Mouse (Mus musculus) G1E (cell line): ENCODE results near the gene Pgc. TPM values are rescaled to one million over a fixed set of nuclear protein-coding genes. Genes with fewer than 3 reads are reported as not detected.

Source experiments
- ATAC-seq: 2 replicates; pipeline ENCODE4 v1.8.0; 2016; ENCODE audit warnings: mild to moderate bottlenecking; ENCODE audit not compliant: insufficient number of reproducible peaks, poor library complexity, low FRiP score, severe bottlenecking; ENCODE audit errors: extremely low read depth
- DNase-seq: peaks from one replicate; pipeline ENCODE4 v3.0.0; 2012; ENCODE audit warnings: low spot score
- H3K27me3 ChIP-seq: 2 replicates; pipeline ENCODE4 v1.6.1; 2012; ENCODE audit warnings: mild to moderate bottlenecking, low read length, inconsistent platforms; ENCODE audit not compliant: insufficient read depth
- H3K36me3 ChIP-seq: replicated peaks from 2 replicates; pipeline ENCODE3; 2012; ENCODE audit warnings: mild to moderate bottlenecking, inconsistent platforms
- H3K4me1 ChIP-seq: 2 replicates; pipeline ENCODE4 v1.6.1; 2012; ENCODE audit warnings: low read depth, low read length, inconsistent platforms, mixed read lengths; ENCODE audit not compliant: insufficient read depth
- H3K4me3 ChIP-seq: 2 replicates; pipeline ENCODE4 v1.5.1; 2012; ENCODE audit warnings: low read depth, mild to moderate bottlenecking, inconsistent platforms, low read length, moderate library complexity, mixed read lengths
- H3K9me3 ChIP-seq: replicated peaks from 2 replicates; pipeline ENCODE4 v1.6.1; 2012; ENCODE audit warnings: inconsistent platforms
- CTCF ChIP-seq: IDR thresholded peaks from 2 replicates; pipeline ENCODE4 v1.5.1; 2012; ENCODE audit warnings: low read depth, low read length, inconsistent platforms, mixed read lengths
- GATA1 ChIP-seq: IDR thresholded peaks from 2 replicates; pipeline ENCODE4 v1.6.1; 2012; ENCODE audit warnings: borderline replicate concordance, low read length, inconsistent platforms, mixed read lengths
- GATA2 ChIP-seq: IDR thresholded peaks from 2 replicates; pipeline ENCODE4 v1.6.1; 2012; ENCODE audit warnings: low read depth, low read length, inconsistent platforms, borderline replicate concordance
- POLR2AphosphoS5 ChIP-seq: IDR thresholded peaks from 2 replicates; pipeline ENCODE4 v1.6.1; 2012; ENCODE audit warnings: low read depth, low read length, inconsistent platforms; ENCODE audit not compliant: insufficient replicate concordance
- TAL1 ChIP-seq: conservative IDR thresholded peaks from 2 replicates; pipeline ENCODE4 v1.6.1; 2012; ENCODE audit warnings: low read depth, low read length, inconsistent platforms, mixed read lengths
- polyA plus RNA-seq: library from polyadenylated mRNA; stranded (reverse); fragments of >175 nt; gene quantifications from 2 replicates; pipeline ENCODE4 v1.2.3, GENCODE M21; 2012
- total RNA-seq, 2 experiments: library from RNA; stranded (forward) in 1 of 2; stranded (reverse) in 1 of 2; fragments of 200-1000 nt in 1 of 2; fragments of >200 nt in 1 of 2; fragmentation: Nextera tagmentation in 1 of 2; gene quantifications; 2 replicates each; pipeline ENCODE4 v1.2.3; 2014 to 2017

Gene Pgc
- total and polyA plus RNA-seq, 3 experiments = not detected

- Histone ChIP-seq H3K4me1 (peaks cover 65% of the 10 kb centered on the region), H3K4me3 (no peak overlapping the region), H3K27me3 (no peaks in the 10 kb centered on the region), H3K36me3 (peaks cover 53% of the 10 kb centered on the region), H3K9me3 (peaks cover 3% of the 10 kb centered on the region; the same call in 1 of the 2 replicates)
- TF ChIP-seq TAL1 (no peak), GATA2 (no peak), POLR2AphosphoS5 (no peak), GATA1 (no peak), CTCF (no peak)
- ATAC-seq = no peak
- DNase-seq = no peak
These were observed 25.2 kb downstream of the Pgc start for GRCm38 (mm10) chr17:47751811-47752210.

GRCm38 (mm10) chr17:47753130-47753775 is 26.6 kb downstream of the Pgc start:
- H3K9me3 ChIP-seq = peaks cover 3% of the 10 kb centered on the region; the same call in 1 of the 2 replicates
- H3K36me3 ChIP-seq = peaks cover 49% of the 10 kb centered on the region
- peak overlapping the region; percentile 59; the same call in 1 of the 2 replicates for H3K4me3 ChIP-seq
- peaks cover 71% of the 10 kb centered on the region for H3K4me1 ChIP-seq
- DNase-seq = no peak
- TF ChIP-seq GATA2 (no peak), TAL1 (0 out of 2 replicates have a peak, but pooled peaks have one; percentile 29)
- no peaks in the 10 kb centered on the region for H3K27me3 ChIP-seq
- ATAC-seq = 0 out of 2 replicates have a peak, but pooled peaks have one; percentile 15

DNA sequence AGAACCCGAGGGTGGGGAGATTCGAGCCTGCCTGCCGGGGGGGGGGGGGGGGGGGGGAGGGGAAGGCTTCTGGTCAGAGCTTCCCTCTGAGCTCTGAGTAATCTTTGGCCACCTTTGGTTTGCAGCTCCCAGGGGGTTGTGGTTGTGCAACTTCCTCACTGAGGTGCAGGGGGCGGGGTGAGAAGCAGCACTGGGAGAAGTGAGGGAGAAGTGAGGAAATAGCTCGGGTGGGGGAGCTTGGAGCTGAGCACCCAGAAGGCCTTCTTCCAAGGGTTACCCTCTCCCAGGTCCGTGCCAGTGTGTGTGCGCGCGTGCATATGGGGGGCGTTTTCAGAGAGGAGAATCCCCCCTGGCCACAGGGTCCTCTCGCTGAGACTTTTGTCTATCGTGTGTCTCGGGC is 27.6 kb downstream of the Pgc start:
- TF ChIP-seq GATA1 (no peak), POLR2AphosphoS5 (no peak), TAL1 (no peak), GATA2 (no peak)
- ATAC-seq (peak; percentile 90), DNase-seq (peak; percentile 92)
- Histone ChIP-seq H3K4me3 (peak overlapping the region; percentile 60; the same call in 1 of the 2 replicates), H3K4me1 (peaks cover 65% of the 10 kb centered on the region), H3K36me3 (peaks cover 47% of the 10 kb centered on the region), H3K9me3 (peaks cover 3% of the 10 kb centered on the region; the same call in 1 of the 2 replicates), H3K27me3 (no peaks in the 10 kb centered on the region)

GRCm38 (mm10) chr17:47756366-47756765 is 29.7 kb downstream of the Pgc start:
- H3K4me3 ChIP-seq = no peak overlapping the region
- TF ChIP-seq GATA2 (no peak), POLR2AphosphoS5 (no peak), CTCF (no peak), TAL1 (no peak), GATA1 (no peak)
- H3K9me3 ChIP-seq = peaks cover 1% of the 10 kb centered on the region; the same call in 1 of the 2 replicates
- peaks cover 49% of the 10 kb centered on the region for H3K36me3 ChIP-seq
- H3K27me3 ChIP-seq = no peaks in the 10 kb centered on the region
- no peak for ATAC-seq
- DNase-seq = no peak
- H3K4me1 ChIP-seq = peaks cover 66% of the 10 kb centered on the region

DNA sequence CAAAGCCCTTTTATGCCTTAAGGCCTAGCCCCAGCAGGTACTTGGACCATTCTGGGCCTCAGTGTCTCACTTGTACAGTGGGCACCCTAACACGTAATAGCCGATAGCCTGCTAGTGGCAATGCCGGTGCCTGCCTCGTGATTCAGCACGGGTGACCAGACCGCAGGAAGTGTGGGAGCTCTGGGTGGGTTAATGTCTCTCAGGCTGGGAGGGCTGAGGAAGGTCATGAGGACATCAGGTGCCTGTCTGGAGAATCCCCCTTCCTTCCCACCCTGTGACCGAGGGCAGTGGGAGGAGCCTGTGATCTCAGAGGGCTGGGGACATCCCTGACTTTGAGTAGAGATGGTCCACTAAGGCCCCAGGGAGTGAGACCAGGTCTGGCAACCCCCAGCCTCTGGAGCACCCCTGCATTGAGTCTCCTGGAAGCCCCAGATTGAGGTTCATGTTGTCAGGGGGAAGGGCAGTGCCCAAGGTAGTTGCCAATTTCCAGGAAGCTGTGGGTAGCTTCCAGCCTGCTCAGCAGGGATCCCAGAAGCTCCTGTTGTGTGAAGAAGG is 30.5 kb downstream of the Pgc start:
- Histone ChIP-seq H3K36me3 (peaks cover 44% of the 10 kb centered on the region), H3K4me1 (peaks cover 65% of the 10 kb centered on the region), H3K4me3 (no peak overlapping the region), H3K9me3 (no peaks in the 10 kb centered on the region), H3K27me3 (no peaks in the 10 kb centered on the region; the same call in 1 of the 2 replicates)
- TF ChIP-seq CTCF = no peak
- no peak for TF ChIP-seq GATA2
- TF ChIP-seq TAL1 = no peak
- no peak for TF ChIP-seq POLR2AphosphoS5
- TF ChIP-seq GATA1 = no peak
- DNase-seq (no peak), ATAC-seq (no peak)

GRCm38 (mm10) chr17:47759702-47760410 is 33.2 kb downstream of the Pgc start:
- DNase-seq = no peak
- Histone ChIP-seq H3K4me3 (no peak overlapping the region), H3K36me3 (peaks cover 46% of the 10 kb centered on the region), H3K4me1 (peaks cover 55% of the 10 kb centered on the region), H3K9me3 (no peaks in the 10 kb centered on the region), H3K27me3 (no peaks in the 10 kb centered on the region; the same call in 1 of the 2 replicates)
- TF ChIP-seq GATA1 = no peak
- TF ChIP-seq POLR2AphosphoS5 = no peak
- no peak for TF ChIP-seq CTCF
- TF ChIP-seq GATA2 = no peak
- no peak for TF ChIP-seq TAL1
- no peak for ATAC-seq
